Mouse (Mus musculus) megakaryocyte, adult 5-6 weeks (primary cell): ENCODE measurements around the gene Sugct. TPM values are rescaled to one million over a fixed set of nuclear protein-coding genes. Genes with fewer than 3 reads are reported as not detected.
A peak's percentile ranks its signal among the peaks of the same experiment; 100 is the strongest.
"Not testable (repeated sequence)": the region's sequence is repeated elsewhere in the genome, so short reads cannot be mapped to it uniquely, and the experiment has no call there.

Source experiments
- ATAC-seq: 2 replicates; pipeline ENCODE4 v1.8.0; 2016; ENCODE audit warnings: mild to moderate bottlenecking, inconsistent platforms; ENCODE audit not compliant: poor library complexity, severe bottlenecking
- total RNA-seq, 2 experiments: library from RNA; stranded (forward) in 1 of 2; stranded (reverse) in 1 of 2; fragments of 153-499, 151-499 nt in 1 of 2; fragments of 221-1000, 200-1000 nt in 1 of 2; gene quantifications; 2 replicates each; pipeline versions ENCODE4 v1.2.3 to v1.2.4; 2015 to 2017

The Sugct gene
- total RNA-seq, 2 experiments from 2014 or later, result 0.11 to 0.18 TPM

DNA sequence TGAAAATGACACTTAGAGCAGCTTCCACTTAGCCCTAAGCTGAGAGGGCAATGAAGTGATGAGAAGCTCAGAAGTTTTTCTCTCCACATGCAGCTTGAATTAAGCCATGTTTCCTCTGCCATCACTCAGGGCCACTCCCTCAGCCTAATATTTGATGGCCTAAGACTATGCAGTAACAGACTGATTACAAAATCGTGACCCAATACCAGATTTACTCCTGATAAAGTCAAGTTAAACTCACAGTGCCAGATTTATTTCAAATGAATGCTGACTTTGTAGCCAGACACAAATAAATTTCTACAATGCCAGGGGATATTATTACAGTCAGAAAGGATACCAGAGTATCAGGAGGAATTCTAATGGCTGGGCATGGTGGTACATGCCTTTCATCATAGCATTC is 89.1 kb downstream of the Sugct start:
- no peak for ATAC-seq

DNA sequence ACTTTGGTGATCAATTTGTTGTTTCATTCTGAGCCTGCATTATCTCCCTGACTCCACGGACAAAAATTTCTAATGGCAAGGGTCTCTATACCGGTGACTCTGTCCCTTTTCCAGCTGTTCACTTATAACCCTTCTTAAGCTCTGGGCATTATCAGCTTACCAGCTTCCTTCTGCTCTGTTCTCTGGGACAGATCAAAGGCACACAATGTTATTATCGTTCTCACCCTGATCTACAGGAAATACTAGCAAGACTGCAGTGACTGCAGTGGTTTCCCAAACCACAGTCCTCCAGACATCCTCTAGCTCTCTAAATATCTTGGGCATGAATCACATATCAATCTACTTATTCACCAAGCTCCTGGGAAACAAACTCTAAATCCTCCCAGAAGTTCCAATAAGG is 90.7 kb downstream of the Sugct start:
- ATAC-seq, result 0 out of 2 replicates have a peak, but pooled peaks have one; percentile 33

DNA sequence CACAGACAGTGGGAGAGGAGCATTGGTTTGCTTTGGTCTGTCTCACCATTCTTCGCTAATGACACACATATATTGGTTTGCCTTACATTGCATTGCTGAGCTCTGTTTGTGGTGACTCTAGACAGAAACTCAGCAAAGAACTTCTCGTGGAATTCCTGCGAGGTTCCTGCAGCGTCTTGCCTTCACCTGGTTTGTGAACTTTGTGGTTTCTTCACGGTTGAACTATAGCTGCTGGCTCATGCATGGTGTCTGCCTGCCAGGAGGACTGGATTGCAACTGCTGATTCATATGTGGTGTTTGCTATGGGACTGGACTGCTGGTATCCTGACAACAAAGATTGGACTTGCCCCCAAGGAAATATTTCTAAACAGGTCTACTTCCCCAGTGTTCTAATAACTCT is 91.6 kb downstream of the Sugct start:
- ATAC-seq, result no peak

DNA sequence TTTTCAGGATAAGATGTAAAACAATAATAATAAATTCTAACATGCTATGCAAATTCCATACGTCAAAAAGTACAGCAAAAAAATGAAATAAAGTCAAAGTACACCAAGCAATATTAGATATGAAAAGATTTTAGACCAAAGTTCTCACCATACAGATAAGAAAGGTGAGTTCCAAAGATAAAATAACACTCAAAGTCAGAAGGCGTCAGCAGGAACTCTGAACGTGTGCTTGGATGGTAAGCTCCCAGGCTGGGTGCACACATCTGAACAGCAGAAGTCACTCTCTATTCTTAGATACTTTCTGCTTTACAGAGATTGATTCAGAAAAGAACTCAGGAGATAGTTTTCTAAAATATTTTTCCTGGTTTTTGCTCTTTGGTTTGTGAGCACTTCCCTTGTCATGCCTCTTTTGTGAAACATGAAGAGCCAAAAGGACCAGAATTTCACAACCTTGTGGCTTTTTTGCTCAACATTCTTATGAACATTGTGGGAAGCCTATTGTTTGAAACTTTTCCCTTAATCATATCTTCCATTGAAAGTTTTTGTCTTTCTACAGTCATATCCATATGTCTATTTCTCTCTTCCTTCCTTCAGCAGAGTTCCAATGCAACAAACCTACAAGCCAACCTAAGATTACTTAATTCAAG is 110.0 kb downstream of the Sugct start:
- ATAC-seq, result peak; percentile 71

DNA sequence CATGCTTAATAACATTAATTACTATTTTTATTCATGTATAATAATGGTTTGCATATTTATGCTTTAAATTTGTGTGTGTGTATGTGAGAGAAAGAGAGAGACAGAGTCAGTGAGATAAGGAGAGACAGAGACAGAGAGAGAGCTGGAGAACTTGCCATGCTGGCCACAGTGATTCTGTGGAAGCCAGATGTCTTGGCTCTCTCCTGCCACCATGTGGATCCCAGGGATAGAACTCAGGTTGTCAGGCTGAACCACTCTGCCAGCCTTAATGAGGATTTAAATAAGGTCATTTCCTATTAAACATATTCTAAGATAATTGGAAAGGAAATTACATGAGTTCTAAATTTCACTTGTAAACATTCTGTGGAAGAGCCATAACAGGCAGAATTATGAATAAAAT is 110.5 kb downstream of the Sugct start:
- ATAC-seq, result peak; percentile 77

DNA sequence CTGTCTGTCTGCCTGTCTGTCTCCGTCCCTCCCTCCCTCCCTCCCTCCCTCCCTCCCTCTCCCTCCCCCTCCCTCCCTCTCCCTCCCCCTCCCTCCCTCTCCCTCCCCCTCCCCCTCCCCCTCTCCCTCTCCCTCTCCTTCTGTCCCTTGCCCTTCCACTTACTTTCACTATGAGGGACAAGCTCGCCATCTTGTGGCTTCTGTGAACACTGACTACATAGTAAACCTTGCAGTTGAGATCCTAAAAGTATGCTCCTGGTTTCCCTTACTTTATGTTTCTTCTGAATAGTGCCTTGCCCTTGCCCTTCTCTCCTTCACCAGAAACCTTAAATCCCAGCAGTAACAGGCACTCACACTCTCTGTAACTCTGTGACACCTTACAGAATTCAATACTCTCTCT is 113.7 kb downstream of the Sugct start:
- ATAC-seq, result peak; percentile 53; the same call in 1 of the 2 replicates

DNA sequence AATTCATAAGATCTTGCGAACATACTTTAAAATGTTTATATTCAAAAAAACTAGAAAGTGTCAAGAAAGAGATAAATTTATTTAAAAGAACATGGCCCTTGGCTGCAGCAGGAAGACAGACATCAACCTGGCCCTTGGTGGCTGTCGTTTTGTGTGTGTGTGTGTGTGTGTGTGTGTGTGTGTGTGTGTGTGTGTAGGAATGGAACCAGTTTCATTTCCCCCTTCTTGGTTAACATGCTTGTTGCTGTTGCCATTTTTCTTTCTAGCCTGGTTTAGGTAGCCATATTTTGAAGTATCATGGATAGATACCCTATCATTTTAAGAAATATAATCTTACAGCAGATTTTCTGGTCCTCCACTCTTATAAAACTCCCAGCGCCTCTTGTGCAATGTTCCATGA is 136.0 kb downstream of the Sugct start:
- ATAC-seq, result no peak

DNA sequence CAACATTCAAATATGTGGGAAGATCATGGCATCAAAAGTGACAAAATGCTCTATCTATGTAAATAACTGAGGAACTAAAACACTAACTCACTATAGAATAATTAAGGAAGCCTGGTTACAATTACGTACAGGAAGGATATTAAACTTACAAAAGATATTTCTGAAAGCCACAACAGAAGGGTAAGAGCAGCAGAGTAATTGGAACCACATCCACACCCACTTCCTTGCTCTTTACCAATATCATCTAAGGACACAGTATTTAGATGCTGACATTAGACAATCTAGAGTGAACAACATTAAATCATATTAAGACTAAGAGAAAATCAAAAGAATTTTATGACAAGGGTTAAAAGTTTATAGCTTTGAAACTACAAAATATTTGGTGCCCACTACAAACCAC is 159.0 kb downstream of the Sugct start:
- peak; percentile 93 for ATAC-seq

DNA sequence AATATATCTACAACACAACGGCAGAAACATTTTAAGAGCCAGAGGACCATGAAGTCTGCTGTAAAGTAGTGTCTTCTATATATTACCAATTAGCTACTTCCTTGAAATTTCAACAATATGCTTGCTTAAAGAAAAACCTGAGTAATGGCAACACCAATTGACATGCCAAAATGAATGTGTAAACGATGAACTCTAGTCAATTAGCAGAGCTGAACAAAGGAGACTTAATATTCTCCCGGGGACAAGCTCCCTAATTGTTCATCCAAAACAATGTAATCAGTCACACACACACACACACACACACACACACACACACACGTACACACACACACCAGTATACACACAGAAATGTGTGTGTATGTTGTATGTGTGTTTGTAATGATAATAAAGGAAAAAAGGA is 160.5 kb downstream of the Sugct start:
- ATAC-seq, result peak; percentile 23; the same call in 1 of the 2 replicates

DNA sequence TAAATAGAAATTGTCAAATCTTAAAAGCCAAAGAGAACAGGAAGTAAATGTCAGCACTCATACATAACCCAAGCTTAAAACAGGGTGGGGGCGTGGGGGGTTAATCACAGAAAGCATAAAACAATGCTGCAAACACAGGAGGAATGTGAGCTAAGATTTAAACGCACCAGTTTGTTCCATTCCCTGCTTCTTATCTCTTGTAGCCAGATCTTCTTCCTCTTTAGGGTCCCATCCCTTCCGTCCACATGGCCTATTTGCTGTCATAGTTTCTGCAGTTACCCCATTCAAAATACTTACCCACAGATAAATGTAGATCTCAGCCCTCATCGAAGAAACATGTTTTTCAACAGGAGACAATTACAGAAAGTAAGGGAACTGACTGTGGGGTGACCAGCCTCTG is 160.9 kb downstream of the Sugct start:
- peak; percentile 58 for ATAC-seq

DNA sequence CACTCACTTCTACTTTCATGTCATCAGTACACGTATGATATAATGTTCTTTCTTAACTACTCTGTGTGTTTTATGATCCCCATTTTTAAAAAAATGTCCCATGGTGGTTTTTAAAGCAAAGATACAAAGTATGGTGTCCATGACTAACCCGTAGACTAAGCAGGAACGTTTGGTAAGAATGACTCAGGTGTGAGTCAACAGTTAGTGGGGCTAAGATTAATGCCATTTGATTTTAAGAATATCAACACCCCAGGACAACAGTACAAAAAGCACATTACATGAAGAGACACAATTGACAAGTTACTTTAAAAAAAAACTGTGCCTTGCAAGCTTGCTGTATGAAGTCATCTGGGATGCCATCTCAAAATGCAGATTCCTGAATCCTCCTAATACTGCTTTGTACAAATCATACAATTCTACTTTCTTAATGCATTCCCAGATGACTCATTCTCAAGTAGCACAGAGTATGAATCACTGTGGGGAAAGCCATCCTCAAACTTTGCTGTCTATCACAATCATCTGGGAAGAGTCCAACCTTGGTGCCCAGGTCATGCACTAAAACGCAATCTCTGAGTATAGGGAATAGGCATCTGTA is 184.1 kb downstream of the Sugct start:
- no peak for ATAC-seq

DNA sequence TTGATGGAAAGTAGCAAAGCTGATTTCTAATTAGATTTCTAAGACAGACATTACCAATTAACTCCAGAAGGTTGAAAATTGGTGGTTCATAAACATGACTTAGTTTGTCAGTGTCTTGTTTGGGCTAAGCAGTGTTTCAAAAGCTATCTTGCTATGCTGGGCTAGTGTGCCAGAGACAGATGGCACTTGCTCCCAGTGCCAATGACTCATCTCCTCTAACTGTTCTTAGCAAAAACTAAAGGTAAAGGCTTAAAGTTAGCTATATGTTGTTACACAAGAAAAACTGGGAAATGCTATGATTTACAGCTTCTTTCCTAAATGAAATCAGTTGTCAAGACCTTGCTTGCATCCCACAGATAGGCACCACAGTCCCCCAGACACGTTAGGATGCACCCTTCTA is 200.4 kb downstream of the Sugct start:
- no peak for ATAC-seq

DNA sequence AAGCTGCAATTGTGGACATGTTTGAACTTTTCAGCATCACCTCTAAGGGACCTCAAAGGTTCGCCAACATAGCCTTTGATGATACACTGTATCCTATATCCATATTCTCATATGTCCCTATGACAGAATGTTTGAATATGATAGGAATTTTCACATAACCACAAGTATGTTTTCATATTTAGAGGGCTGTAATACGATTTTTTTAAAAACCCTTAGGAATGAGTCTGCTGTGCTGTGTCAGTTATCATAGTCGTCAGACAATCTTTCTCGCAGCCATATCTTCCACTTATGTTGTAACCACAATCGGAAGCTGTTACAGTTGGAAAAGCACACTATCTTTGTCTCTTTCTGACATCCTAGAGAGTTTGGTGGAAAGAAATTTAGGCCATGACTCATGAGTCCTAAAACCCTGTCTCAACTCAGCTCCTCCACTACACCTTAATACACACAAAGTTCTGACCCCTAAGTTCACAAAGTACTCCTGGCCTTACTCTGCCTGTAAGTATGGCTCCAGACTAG is 201.2 kb downstream of the Sugct start:
- no peak for ATAC-seq

DNA sequence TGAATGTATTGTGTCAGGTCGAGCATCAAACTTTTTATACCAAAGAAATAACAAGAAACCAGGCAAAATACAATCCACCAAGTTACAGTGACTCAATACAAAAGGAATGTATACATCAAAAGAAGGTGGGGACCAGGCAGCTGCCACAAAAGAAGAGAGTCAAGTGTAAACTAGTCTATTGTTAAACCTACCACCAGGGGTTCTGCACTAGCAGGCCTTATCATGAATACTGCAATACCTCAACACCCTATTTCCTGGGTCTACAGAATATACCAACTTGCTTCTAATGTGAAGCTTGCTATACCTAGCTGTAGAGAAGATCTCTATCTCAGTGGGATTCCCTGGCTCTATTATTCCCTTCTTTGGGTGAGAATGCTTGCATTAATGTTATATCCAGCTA is 237.4 kb downstream of the Sugct start:
- not testable (repeated sequence) for ATAC-seq

DNA sequence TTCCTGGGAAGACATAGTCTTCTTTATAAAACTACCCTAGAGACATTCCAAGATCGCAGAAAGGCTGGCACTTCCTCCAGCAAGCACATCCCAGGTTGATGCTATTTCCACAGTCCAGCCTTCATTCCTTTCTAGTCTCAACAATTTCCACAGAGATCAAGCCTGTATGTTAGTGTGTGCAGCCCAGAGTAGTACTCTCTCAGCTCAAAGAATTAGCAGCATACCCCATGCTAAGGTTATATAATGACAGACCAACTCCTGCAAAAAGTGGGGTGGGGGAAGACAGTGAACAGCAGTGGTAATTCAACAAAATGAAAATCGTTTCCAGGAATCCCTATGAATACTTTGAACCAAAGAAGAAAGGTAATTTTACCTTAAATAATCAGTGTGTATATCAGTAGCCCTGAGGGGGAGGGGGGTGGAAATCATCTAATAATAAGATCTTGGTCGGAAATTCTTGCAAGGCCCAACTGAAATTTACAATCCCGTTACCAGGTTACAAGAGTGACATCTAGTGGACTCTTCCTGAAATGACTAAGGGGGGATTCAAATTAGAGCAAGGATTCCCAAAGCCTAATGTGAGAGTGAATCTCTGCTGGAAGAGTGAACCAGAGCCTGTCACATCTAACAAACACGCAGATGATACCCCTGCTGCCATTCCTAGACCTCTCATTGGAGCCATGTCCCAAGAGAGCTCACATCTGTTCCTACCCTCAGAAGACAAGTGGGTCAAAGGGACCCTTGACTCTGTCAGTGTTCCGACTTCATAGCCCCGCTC is 263.0 kb downstream of the Sugct start:
- ATAC-seq, result peak; percentile 57

DNA sequence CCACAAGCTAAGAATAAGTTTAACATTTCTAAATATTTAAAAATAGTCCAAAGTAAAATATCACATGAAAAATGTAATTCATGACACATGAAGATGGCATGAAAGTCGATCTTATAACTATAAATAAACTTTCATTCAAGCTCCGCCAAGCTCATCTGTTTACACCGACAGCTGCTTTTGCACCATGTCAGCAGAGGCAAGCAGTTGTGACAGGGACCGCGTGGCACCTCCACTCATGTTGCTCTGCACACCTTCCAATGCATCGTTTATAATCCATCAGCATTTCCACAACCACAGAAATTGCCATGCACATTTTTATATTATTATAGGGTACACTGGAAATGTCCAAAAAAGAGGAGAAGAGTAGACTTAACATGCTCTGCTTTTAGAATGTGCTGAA is 273.5 kb downstream of the Sugct start:
- ATAC-seq, result no peak

DNA sequence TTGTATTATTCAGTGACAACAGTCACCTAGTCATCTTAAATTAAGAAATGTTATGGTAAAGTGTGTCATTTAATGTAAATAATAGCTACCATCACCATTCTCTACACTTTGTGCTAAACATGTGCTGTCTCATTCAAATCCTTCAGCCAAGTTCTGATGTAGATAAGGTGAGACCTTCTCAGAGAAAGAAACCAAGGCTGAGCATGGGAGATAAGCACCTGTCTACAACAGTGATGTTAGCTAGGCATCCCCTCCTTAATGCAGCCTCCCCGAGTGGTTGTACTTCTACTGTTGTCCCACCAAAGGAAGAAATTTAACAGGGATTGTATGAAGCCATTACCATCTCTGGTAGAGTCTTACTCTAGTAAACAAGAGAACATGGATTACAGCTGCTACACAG is 274.8 kb downstream of the Sugct start:
- ATAC-seq, result no peak

DNA sequence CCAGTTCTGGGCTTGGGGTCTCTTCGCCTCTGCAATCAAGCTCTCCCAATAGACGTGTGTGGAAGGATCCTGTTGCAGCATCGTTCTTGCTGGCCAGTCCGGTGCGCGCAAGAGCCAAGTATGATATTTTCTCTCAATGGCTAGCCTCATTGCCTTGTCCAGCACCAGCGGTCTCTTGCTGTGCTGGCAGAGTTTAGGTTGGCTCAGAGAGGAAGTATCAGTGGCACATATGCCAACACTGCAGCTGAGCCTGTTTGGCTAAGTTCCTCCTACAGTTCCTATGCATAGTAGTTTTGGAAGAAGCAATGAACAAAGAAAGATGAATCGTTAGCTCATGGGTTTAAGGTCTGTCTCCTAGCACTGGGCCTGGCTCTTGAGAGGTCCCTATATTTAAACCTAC is 352.5 kb downstream of the Sugct start:
- no peak for ATAC-seq

DNA sequence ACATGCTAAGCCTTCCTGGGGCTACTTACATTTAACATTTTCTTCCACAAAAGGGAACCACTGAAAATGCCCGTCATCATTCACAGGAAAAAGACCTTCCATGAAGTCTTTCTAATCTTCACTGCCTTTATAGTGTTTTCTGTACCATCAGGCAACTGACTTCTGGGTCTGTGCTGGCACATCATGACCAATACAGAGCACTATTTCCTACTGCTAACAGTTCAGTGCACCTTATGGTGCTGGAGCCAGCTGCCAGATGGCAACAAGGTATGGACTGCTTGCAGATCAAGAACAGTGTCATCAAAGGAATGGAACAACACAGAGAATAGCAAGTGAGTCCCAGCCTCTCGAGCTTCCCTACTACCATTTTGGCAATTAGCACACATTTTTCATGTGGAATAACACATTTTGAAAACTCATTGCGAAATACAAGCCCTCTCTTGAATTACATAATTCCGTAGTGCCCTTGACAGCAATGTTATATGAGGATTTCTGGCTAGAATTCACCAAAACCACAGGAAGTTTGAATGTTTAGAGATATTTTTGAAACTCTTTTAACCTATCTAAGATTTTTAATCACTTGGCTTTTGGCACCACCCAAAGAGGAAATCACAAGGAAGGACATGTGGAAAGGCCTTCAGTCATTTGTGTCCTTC is 359.3 kb downstream of the Sugct start:
- ATAC-seq, result peak; percentile 24; the same call in 1 of the 2 replicates

DNA sequence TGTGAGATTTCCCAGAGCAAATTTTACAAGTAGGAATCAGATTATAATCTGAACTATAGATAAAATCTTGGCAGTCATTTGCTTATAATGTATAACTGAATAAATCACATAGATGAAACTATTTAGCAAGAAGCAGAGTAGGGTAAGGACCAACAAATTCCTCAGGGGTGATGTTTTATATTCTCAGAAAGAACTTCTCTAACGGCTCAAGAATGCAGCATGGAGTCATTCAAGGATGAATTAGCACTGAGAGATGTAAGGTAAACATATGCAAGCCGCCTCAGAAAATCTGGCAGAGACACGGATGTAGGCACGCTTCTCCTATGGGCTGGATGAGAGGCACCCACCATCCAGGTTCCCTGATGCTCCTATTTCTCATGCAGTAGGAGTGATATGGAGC is 368.5 kb downstream of the Sugct start:
- ATAC-seq, result no peak

DNA sequence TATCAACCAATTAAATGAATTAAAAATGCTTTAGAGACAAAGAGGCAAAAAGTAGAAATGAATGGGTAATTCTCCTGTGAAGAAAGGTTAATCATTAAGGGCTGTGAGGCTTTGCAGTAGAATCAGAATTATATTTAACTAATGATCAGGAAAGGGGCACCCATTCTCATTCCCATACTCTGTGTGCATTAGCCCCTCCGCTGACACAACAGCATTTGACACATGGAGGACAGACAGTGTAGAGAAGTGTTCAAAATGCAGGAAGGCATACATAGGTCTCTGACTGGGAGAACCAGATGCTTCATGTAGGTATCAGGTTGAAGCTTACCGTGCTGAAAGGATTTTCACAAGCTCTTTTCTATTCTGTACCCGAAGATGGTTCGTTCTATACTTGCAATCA is 393.8 kb downstream of the Sugct start:
- no peak for ATAC-seq
